Mouse (Mus musculus) monocyte, adult 5-6 weeks (primary cell): ENCODE measurements around the gene Alx3. TPM values are rescaled to one million over a fixed set of nuclear protein-coding genes. Genes with fewer than 3 reads are reported as not detected.

Source experiments
- ATAC-seq: fragments of 153-309, 156-312 bp; replicated peaks from 2 replicates; pipeline ENCODE4 v1.8.0; 2017; ENCODE audit warnings: mild to moderate bottlenecking; ENCODE audit not compliant: low TSS enrichment, insufficient number of reproducible peaks, severe bottlenecking, poor library complexity, low FRiP score
- total RNA-seq: library from RNA; stranded (forward); fragments of 200-1000, 200-491, 200-594 nt; gene quantifications from 3 replicates; pipeline ENCODE4 v1.2.3, GENCODE M21; 2017

Gene Alx3
- total RNA-seq, 1 experiment from 2014 or later, result not detected

- no peak for ATAC-seq
Measured at GRCm38 (mm10) chr3:107654861-107655260, 60.0 kb downstream of the Alx3 start.

Other genes starting within 250 kb of the Alx3 start
- gene Kcnc4, start 135.5 kb upstream of the Alx3 start, total RNA-seq, result not detected in 3 replicates
- not detected in 3 replicates for gene Slc6a17, start 77.0 kb upstream of the Alx3 start, total RNA-seq
- gene Ubl4b, start 40.0 kb upstream of the Alx3 start, total RNA-seq, result not detected in 3 replicates
- not detected in 3 replicates for gene Gm10961, start 36.3 kb downstream of the Alx3 start, total RNA-seq
- gene Strip1, start 36.7 kb downstream of the Alx3 start, total RNA-seq, result 15.1 to 43.4 TPM (median 42.9 TPM) in 3 replicates
- gene Ahcyl1, start 101.5 kb downstream of the Alx3 start, total RNA-seq, result 42.0 to 72.7 TPM (median 53.6 TPM) in 3 replicates
- 18.1 to 110 TPM (median 76.3 TPM) in 3 replicates for gene Csf1, start 165.4 kb downstream of the Alx3 start, total RNA-seq